Mouse (Mus musculus) heart, embryonic 16.5 days (tissue): ENCODE measurements at regions not wholly inside any gene's neighbourhood (a gene's known extent, or its start where the extent isn't known, plus 50 kb on each side); places are given as distances from the start of the nearest gene placed in this dataset.

Experiments
- ATAC-seq: fragments of 200-750 bp; cut with Nextera tagmentation; replicated peaks from 2 replicates; pipeline ENCODE4 v1.8.0; 2017; ENCODE audit warnings: moderate number of reproducible peaks; ENCODE audit not compliant: insufficient read depth, low FRiP score; ENCODE audit errors: extremely low read depth
- H3K27ac ChIP-seq: fragments of 300-500 bp; sonication (generic); 2 replicates; pipeline ENCODE4 v1.5.1; 2014; ENCODE audit warnings: mild to moderate bottlenecking, low read length, control low read depth, moderate library complexity
- H3K27me3 ChIP-seq: fragments of 300-500 bp; sonication (generic); 2 replicates; pipeline ENCODE4 v1.6.1; 2014; ENCODE audit warnings: low read length, mixed read lengths; ENCODE audit not compliant: control insufficient read depth, insufficient read depth
- H3K36me3 ChIP-seq: fragments of 300-500 bp; sonication (generic); 2 replicates; pipeline ENCODE4 v1.6.1; 2014; ENCODE audit not compliant: control insufficient read depth, insufficient read depth
- H3K4me1 ChIP-seq: fragments of 300-500 bp; sonication (generic); 2 replicates; pipeline ENCODE4 v1.6.1; 2014; ENCODE audit warnings: low read length, mixed read lengths; ENCODE audit not compliant: control insufficient read depth, insufficient read depth
- H3K4me2 ChIP-seq: fragments of 300-500 bp; sonication (generic); 2 replicates; pipeline ENCODE4 v1.6.1; 2014; ENCODE audit warnings: low read depth, mild to moderate bottlenecking, control low read depth, low read length
- H3K4me3 ChIP-seq: fragments of 300-500 bp; sonication (generic); 2 replicates; pipeline ENCODE4 v1.5.1; 2014; ENCODE audit warnings: mild to moderate bottlenecking, control low read depth, low read length
- H3K9ac ChIP-seq: fragments of 300-500 bp; sonication (generic); 2 replicates; pipeline ENCODE4 v1.6.1; 2014; ENCODE audit warnings: low read length, control low read depth
- H3K9me3 ChIP-seq: fragments of 300-500 bp; sonication (generic); replicated peaks from 2 replicates; pipeline ENCODE4 v1.6.1; 2016; ENCODE audit warnings: low read length; ENCODE audit not compliant: control insufficient read depth
- WGBS: fragments of 180-500 bp; shearing (Covaris S2); extraction: QIAGEN DNeasy Blood & Tissue Kit; methylation state at CpG from one replicate; pipeline ENCODE4 v1.1.7; 2014; 5-methylcytosine and 5-hydroxymethylcytosine counted together

DNA sequence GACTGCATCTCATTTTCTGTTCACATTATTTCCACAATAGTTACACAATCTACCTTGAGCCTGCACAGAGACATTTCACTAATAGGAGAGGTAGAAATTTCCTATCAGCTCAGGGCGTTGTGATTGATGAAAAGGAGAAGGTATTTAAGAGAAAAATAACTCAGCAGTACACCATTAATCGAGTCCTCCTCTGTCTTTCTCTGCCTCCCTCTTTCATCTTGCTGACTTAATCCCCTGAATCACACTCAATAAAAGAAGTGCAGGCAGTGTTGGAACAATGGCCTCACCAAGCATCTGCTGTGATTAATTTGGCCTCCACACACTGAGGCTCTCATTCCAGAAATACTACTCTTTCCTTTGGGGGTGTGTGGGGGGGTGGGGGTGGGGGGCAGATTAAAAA lies 133.9 kb upstream of the Eci2 start:
- H3K27me3 ChIP-seq = no peaks in the 10 kb centered on the region
- H3K27ac ChIP-seq = no peak overlapping the region
- no peaks in the 10 kb centered on the region for H3K36me3 ChIP-seq
- 50% methylated on average over 2 of the region's 2 CpGs for WGBS
- H3K4me3 ChIP-seq = no peak overlapping the region
- H3K9ac ChIP-seq = no peak overlapping the region
- peaks cover 4% of the 10 kb centered on the region; the same call in 1 of the 2 replicates for H3K9me3 ChIP-seq
- H3K4me1 ChIP-seq = no peaks in the 10 kb centered on the region
- ATAC-seq = no peak
- no peak overlapping the region for H3K4me2 ChIP-seq

DNA sequence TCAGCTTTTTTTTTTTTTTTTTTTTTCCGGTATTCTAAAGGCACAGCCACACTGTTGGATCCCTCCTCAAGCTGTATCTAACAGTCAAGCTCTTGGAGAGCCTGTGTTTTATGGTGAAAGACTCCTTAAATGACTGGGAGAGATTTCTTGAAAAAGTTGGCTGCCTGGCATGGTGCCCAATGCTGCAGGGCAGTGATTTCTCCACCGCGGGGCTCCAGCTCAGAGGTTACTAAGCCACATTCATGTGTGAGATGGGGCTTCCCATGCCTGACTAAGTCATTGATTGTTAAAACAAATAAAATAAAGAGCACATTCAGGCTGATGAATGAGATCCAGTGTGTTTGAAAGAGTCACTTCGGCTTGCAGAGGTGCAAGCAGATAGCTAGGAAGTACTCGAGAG lies 139.2 kb upstream of the Eci2 start:
- H3K4me2 ChIP-seq = no peak overlapping the region
- no peaks in the 10 kb centered on the region for H3K27me3 ChIP-seq
- no peaks in the 10 kb centered on the region for H3K4me1 ChIP-seq
- no peak overlapping the region for H3K27ac ChIP-seq
- H3K36me3 ChIP-seq = no peaks in the 10 kb centered on the region
- ATAC-seq = no peak
- 56% methylated on average over 5 of the region's 5 CpGs for WGBS
- H3K9ac ChIP-seq = no peak overlapping the region
- no peaks in the 10 kb centered on the region for H3K9me3 ChIP-seq
- H3K4me3 ChIP-seq = no peak overlapping the region

DNA sequence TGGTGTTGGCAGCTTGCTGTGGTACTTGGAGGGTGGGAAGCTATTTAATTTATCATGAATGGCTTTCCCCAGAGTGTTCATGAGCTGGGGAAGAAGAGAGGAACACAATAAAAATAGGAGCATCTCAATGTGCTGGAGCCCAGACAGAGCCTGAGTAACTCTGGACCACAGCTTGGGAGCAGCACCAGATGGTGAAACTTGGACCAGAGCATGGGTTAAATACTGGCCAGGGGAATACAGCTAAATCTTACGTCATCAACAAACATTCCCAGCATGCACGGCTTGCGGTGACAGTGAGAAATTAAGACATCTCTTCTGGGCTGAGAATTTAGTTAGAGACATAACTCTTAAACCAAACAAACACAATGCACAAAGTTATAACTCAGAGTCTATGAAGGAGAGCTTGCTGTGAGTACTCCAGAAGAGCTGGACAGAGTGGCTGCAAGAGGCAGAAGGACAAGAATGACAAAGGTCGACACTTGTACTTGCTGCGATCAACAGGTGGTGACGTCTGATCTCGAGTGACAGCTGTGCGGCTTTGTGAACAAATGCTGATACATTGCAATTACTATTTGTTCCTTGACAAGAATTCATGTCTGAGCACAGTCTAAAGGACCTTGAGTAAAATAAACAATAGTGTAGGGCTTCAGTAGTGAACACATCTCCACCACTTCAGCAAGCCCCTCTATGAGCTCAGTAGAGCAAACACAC lies 140.1 kb upstream of the Eci2 start:
- H3K36me3 ChIP-seq = no peaks in the 10 kb centered on the region
- 0 out of 2 replicates have a peak, but pooled peaks cover 4% of the 10 kb centered on the region for H3K4me1 ChIP-seq
- H3K4me2 ChIP-seq = no peak overlapping the region
- no peaks in the 10 kb centered on the region for H3K9me3 ChIP-seq
- no peak overlapping the region for H3K27ac ChIP-seq
- 53% methylated on average over 8 of the region's 8 CpGs for WGBS
- no peaks in the 10 kb centered on the region for H3K27me3 ChIP-seq
- no peak for ATAC-seq
- H3K9ac ChIP-seq = no peak overlapping the region
- H3K4me3 ChIP-seq = no peak overlapping the region

DNA sequence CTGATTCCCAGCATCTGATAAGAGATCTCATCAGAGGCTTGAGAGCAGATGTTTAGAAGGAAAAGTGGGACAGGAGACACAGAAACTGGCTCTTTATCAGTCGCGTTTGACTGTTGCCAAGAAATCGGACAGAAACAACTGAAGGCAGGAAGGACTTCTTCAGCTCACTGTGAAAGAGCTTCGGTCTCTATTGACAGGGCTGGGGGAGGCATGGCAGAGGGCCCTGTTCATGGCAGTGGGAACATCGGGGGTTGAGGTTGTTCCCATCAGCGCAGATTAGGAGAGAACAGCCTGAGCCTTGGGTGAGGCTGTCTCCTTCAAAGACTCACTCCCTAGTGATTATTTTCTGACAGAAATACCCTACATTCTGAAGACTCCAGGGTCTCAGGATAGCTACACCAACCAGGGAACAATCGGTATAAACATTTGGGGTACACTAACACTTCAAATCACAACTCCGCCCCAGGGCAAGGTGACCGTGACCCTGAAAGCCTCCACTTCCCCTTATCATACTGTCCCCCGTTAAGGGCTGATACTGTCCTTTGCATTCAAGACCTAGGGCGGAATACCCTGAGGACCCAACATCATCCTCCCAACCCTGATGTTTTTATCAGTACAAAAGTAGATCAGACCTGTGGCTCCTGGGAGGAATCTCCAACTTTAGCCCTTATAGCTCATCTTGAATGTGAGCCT lies 144.8 kb upstream of the Eci2 start:
- H3K9me3 ChIP-seq = no peaks in the 10 kb centered on the region
- ATAC-seq = no peak
- 48% methylated on average over 11 of the region's 11 CpGs for WGBS

DNA sequence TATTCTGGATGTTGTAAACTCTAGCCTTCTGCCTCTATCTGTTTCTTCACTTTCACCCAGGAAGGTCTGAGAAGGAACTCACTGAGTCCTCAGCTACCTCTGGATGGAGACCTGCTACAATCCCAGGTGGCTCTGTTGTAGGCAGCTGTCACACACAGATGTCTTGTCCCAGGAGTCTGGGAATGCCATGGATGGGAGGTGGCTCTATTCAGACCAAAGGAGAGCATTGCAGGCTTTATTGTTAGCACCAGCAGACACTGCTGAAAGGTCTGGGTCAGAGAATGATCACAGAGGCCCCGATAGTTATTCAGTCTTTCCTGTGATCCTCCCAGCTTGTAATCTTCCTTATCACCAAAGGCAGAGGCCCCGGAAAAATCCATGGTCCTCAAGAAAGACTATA lies 146.6 kb upstream of the Eci2 start:
- 0 out of 2 replicates have a peak, but pooled peaks cover 5% of the 10 kb centered on the region for H3K4me1 ChIP-seq
- no peak overlapping the region for H3K4me2 ChIP-seq
- H3K36me3 ChIP-seq = no peaks in the 10 kb centered on the region
- H3K27me3 ChIP-seq = no peaks in the 10 kb centered on the region
- no peak overlapping the region for H3K9ac ChIP-seq
- no peak for ATAC-seq
- no peak overlapping the region for H3K4me3 ChIP-seq
- no peaks in the 10 kb centered on the region for H3K9me3 ChIP-seq
- 19% methylated on average over 2 of the region's 2 CpGs for WGBS
- no peak overlapping the region for H3K27ac ChIP-seq

More for the DNA sequence above, 144.8 kb upstream of the Eci2 start:
- H3K4me3 ChIP-seq = no peak overlapping the region
- H3K27me3 ChIP-seq = no peaks in the 10 kb centered on the region
- H3K36me3 ChIP-seq = no peaks in the 10 kb centered on the region
- no peak overlapping the region for H3K4me2 ChIP-seq
- no peak overlapping the region for H3K27ac ChIP-seq
- H3K4me1 ChIP-seq = 0 out of 2 replicates have a peak, but pooled peaks cover 5% of the 10 kb centered on the region
- H3K9ac ChIP-seq = no peak overlapping the region

DNA sequence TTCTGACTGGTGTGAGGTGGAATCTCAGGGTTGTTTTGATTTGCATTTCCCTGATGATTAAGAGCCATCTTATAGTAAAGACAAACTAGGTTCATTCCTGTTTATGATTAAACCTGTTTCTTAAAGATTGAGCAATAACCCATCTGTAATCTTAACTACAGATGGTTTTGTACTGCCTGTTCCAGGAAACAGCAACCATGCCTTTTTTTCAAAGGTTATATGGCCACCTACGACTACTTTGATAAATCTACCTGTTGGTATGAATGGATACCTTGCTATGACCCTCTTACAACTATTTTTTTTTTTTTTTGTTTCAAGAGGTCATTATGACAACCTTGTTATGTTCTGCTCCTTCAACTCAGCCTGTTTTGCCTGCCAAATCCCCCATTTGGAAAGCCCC lies 148.7 kb upstream of the Eci2 start:
- H3K4me3 ChIP-seq = no peak overlapping the region
- 0 out of 2 replicates have a peak, but pooled peaks cover 5% of the 10 kb centered on the region for H3K4me1 ChIP-seq
- no peak overlapping the region for H3K9ac ChIP-seq
- no peak overlapping the region for H3K4me2 ChIP-seq
- no peaks in the 10 kb centered on the region for H3K36me3 ChIP-seq
- no peak for ATAC-seq
- H3K27ac ChIP-seq = no peak overlapping the region
- H3K27me3 ChIP-seq = no peaks in the 10 kb centered on the region
- WGBS = 67% methylated on average over 1 of the region's 1 CpGs
- no peaks in the 10 kb centered on the region for H3K9me3 ChIP-seq

DNA sequence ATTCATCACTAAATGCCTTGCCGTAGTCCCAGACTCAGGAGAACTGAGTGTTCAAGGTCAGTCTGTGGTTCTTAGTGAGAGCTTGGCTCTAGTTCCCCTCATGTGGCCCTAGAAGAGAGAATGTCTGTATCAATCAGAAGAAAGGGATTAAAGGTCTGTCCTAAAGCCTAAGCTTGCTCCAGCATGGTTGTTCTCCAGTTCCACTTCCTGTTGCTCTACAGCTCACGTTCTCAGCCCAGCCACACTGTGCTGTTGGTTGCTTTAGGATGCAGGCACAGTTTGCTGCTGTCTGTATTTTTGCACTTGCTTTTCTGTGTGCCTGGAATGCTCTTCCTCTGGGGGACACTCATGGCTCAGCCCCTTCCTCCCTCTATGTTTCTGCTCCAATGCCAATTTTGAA lies 150.4 kb upstream of the Eci2 start:
- Histone ChIP-seq H3K9me3 (no peaks in the 10 kb centered on the region), H3K4me3 (no peak overlapping the region), H3K9ac (no peak overlapping the region), H3K36me3 (no peaks in the 10 kb centered on the region), H3K27me3 (no peaks in the 10 kb centered on the region), H3K27ac (no peak overlapping the region), H3K4me2 (no peak overlapping the region), H3K4me1 (no peaks in the 10 kb centered on the region)
- 55% methylated on average over 2 of the region's 2 CpGs for WGBS
- ATAC-seq = no peak

DNA sequence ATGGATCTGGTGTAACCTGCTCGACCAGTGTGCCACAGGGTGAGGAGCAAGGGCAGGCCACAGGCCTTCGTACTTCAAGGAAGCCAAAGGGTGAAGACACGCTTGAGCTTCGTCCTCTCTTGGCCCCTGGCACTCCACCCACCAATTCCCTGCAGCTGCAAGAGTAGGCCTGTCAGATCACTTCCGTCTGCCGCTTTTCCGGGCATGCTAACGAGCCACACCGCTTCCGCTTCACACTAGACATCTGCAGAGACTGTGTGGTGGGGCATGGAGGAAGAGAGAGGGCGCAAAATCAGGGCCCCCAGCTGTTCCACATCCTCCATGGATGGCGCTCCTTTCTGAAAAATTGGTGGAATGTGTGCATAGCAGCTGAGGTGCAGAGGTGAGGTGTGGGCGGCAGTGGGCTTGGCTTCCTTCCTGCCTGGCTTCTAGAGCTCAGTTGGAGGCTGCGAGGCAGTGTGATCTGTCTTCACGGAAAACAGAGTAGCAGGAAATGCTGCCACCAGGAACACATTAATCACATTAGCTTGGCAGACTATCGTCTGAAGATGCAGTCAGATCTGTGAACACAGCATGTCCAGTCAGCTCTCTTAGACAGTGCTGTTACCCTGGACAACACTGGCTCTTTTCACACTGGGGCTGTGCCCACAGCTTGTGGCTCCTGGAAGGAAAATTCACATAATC lies 162.3 kb upstream of the Eci2 start:
- 45% methylated on average over 16 of the region's 16 CpGs for WGBS
- no peak overlapping the region; the same call in 1 of the 2 replicates for H3K9ac ChIP-seq

DNA sequence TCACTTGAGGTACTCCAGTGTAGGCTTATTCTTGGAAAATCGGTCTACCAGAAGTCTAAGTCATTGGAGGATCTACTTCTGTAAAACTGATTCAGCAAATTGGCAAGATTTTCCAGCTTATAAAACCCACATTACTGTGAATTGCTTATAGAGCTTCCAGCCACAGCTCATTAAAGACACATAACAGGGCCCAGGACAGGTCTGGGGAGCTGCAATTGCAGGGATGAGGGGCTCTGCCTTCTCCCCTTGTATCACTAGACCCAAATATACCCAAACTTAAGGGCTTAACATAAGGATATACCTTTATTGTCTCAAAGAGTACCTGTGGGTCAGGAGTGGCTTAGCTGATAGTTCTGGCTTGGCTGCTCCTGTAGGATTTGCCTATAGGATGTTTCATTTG lies 175.2 kb upstream of the Eci2 start:
- H3K9me3 ChIP-seq = no peaks in the 10 kb centered on the region
- H3K4me1 ChIP-seq = no peaks in the 10 kb centered on the region
- H3K36me3 ChIP-seq = no peaks in the 10 kb centered on the region
- 74% methylated on average over 1 of the region's 1 CpGs for WGBS
- no peak overlapping the region for H3K4me3 ChIP-seq
- H3K27ac ChIP-seq = no peak overlapping the region
- ATAC-seq = no peak
- no peaks in the 10 kb centered on the region for H3K27me3 ChIP-seq
- no peak overlapping the region for H3K4me2 ChIP-seq
- H3K9ac ChIP-seq = no peak overlapping the region

More for the DNA sequence above, 162.3 kb upstream of the Eci2 start:
- Histone ChIP-seq H3K27ac (no peak overlapping the region), H3K4me2 (peak overlapping the region; percentile 16; the same call in 1 of the 2 replicates), H3K36me3 (no peaks in the 10 kb centered on the region), H3K9me3 (no peaks in the 10 kb centered on the region), H3K4me3 (no peak overlapping the region), H3K27me3 (no peaks in the 10 kb centered on the region), H3K4me1 (0 out of 2 replicates have a peak, but pooled peaks cover 4% of the 10 kb centered on the region)
- ATAC-seq = peak; percentile 69
